Mouse (Mus musculus) cerebral cortex, adult 2 months (tissue): ENCODE data around the gene Abr.

Experiments
- WGBS: fragments of 180-500 bp; shearing (Covaris S2); methylation state at CpG from one replicate; pipeline ENCODE4 v1.1.7; 2018; 5-methylcytosine and 5-hydroxymethylcytosine counted together

Gene Abr

DNA sequence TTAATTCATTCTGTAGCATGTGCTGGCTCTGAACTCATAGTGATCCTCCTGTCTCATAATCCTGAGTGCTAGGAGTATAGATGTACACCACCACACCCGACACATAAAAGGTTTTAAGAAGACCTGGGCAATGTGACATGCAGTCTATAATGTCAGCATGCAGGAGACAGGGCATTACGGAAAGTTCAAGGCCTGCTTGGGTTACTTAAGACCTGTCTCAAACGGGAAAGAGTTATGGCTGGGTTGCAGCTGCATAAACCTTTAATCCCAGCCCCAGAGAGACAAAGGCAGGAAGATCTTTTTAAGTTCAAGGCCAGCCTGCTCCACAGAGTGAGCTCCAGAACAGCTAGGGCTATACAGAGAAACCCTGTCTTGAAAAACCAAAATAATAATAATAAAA lies 105.2 kb downstream of the Abr start:
- 78% methylated on average over 3 of the region's 3 CpGs for WGBS

DNA sequence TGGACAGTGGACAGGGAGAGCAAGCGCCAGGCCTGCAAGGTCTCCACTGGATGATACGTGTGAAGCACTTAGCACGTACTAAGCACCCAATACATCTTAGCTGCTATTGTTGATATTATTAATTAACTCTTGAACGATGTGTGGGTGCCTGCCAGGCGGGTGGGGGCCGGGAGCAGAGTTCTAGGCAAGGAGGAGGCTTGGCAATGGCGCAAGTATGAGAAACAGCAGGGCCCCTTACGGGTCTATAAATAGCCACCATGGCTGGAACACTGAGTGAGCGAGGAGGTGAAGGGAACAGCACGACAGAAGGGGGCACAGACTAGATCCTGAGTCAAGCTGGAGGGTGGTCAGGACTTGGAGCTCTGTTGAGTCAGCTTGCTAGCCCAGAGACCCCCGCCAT lies 107.0 kb downstream of the Abr start:
- WGBS, result 38% methylated on average over 11 of the region's 11 CpGs

DNA sequence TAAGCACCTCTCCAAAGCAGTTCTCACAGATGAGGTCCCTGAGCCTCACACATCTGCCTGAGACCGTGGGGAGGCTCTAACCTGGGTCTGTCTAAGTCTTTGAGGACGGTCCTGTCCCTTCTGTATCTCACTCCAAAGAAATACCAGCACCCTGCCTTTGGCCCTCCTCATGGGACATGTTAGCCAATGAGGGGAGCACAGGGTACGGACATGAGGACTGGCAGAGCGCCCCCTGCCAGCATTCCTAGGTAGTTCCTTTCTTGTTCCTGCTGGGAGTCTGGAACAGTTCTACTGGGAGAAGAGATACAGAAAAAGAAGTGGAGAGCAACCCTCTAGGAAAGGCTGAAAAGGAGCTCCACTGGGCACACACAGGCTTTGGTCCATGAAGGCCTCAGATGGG lies 111.1 kb downstream of the Abr start:
- 65% methylated on average over 4 of the region's 4 CpGs for WGBS

DNA sequence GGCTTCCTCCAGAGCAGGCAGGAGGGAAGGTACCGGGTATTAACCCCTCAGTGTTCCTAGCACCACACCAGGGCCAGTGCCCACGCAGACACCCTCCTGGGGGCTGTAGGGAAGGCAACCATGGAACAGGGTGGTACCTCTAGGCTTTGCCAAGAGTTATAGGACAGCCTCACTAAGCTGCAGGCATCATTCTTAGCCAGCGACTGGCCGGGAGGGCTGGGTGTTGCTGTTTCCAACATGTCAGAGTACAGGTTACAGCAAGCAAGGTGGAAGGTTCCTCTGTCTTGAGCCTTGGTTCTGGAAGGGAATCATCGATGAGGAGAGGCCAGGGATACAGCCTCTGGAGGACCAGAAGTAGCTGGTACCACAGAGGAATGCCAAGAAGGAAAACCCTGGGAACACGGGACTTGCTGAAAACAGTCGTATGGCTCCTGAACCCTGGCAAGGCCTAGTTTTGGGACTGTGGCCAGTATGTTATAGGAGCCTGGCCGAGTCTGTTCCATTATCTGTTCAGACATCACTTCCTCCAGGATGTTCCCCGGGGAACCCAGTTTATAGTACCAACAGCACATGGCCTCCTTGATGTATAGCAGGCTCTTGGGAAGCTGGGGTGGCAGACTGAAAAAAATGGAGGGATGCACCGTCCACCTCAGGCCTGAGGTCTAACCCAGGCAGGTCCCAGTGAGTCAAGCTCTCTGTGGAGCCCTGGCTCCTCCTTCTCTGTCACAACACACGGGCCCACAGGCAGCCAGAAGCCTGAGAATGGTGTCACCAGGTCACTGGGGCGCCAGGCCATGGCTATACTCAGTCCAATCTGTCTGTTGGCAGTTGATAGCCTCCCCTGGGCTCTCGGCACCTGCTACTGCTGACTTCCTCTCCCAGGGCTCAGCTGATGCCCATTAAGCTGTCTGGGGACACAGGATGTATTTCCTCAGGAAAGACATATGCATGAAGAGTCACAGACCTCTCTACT lies 112.1 kb downstream of the Abr start:
- 60% methylated on average over 13 of the region's 13 CpGs for WGBS

DNA sequence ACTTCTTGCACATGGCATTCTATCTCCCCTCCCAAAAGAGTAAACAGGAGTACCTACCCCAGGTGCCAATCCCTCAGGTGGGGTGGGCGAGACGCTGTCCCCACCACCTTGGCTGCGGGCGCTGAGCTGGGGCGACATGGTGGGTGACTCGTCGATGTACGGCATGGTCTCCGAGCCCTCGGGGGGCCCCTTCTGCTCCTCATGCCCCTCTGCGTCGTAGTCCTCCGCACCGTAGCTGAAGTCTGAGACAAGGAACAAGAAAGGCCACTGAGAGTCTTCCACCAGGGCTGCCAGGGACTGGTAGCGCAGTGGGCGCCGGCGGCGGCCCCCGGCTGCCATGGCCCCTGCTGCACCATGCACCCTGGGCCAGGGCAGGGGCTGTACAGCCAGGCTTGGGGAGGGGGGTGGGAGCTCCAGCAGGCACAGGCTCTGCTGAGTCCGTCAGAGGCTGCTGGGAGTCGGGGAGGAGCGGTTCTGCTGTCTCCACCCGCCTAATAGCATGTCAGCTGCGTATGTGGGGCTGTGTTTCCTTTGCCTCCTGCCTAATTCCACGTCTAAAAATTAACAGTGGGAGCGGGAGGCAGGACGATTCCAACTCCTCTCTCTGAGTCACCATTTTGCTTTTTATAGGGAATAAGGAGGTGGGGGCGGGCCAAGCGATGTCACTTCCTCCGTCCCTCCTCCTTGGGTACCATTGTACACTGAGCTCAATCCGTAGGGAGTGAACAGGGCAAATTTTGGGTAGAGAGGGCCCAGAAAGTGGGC lies 113.1 kb downstream of the Abr start:
- 63% methylated on average over 32 of the region's 32 CpGs for WGBS

DNA sequence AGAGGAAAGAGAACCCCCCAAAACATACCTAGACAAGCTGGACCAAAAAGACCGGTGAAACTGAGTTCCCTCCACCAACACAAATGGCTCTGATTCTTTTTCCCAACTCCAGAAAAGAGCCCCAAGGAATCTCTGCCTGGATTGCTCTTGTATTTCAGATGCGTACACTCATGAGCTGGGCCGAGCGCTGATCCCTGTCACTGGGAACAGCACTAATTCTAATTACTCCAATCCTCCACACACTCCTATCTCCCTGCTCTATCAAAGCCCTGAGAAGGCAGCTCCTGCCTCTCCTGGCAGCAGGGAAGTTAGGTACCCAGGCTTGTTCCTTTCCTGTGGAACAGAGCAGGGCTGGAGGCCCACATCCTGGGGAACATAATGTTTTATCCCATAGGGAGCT lies 114.0 kb downstream of the Abr start:
- WGBS, result 35% methylated on average over 4 of the region's 4 CpGs

DNA sequence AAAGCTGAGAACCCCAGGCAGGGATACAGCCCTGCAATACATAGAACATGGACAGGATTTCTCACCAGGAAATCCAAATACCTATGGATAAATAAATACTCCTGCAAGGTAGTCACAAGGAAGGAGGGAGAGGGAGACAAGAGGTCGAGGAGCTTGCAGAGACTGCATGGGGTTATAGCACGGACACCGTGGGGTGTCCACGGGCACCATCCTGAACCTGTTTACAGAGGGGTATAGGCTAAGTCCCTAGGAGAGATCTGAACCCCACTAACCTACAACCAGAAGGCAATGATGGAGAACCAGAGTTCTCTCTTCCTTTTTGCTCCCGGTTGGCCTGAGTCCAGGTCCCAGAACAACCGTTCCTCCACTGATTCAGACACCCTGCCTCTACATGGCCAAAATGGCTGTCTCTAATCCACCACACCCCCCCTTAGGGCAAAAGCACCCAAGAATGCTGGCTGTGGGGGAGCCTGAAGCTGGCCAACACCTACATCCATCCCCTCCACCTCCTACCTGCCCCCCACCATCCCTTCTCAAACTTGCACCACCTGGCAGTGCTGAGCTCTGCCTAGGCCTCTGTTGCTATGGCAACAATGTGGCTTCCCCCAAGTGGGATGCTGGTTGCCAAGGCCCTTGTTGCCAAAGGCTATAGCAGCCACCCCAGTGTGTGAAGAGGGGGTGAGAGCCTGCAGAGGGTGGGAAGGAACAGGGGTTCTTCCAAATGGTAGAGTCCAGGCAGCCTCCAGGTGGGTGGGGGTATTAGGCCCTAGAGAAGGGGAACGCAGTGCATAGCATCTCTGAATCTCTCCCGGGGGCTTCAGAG lies 114.6 kb downstream of the Abr start:
- 41% methylated on average over 8 of the region's 8 CpGs for WGBS

DNA sequence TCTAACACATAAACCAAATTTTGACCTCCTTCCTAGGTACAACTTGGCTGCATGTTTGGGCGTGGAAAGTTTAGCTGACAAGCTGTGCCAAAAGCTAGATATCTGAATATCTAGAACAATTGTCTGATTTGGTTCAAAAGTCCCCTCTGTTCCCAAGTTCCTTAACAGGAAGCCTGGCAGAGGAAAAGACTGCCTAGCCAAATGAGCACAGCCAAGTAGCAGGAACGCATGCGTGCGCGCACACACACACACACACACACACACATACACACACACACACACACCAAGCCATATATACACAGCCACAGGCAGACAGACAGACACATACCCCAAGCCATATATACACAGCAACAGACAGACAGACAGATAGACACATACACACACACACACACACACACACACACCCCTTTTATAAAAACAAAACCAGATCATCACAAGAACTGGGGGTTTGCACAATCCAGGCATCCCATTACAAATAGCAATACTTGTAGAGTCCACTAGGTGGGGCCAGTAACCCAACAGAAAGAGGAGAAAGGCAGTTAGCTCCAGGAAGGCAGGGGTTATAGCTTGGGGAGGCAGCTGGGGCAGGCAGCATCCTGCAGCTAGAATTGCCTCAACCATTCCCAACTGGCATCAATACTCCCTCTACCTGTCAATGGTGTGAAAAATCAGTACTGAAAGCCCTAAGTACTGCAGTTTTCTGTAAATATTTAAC lies 115.4 kb downstream of the Abr start:
- 31% methylated on average over 5 of the region's 5 CpGs for WGBS

DNA sequence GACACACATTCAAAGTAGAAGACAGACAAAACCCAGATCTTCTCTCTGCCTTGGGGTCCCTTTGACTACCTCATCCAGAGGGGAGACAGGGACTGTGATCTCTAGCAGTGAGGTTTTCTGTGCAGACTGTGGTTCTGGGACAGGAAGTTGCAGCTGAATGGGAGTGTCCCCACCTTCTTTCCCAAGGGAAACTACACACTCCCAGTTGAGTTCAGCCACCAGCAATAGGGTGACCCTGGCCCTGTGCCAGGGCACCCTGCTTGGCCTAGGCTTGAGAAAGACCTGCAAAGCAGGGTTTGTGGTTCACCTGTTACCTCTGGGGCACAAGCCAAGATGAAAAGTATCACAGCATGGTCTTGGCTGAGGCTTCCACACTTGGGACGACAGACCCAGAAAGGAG lies 117.0 kb downstream of the Abr start:
- WGBS, result 52% methylated on average over 1 of the region's 1 CpGs

DNA sequence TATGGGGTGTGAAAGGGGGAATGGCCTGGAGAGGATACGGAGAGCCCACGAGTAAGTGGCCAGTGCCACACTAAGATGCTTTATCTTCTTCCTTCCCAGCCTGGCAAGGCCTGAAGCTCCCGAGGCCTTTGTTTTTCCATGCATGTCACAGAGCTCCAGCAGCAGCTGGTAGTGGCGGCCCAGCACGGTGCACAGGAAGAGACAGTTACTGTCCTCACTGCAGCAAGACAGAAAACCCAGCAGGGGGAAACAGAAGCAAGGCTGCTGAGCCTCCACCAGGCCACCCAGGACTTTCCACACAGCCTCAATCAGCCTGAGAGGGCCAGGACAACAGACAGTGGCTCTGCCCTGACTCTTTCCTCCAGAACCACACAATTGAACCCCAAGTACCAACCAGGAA lies 118.1 kb downstream of the Abr start:
- 36% methylated on average over 5 of the region's 5 CpGs for WGBS

DNA sequence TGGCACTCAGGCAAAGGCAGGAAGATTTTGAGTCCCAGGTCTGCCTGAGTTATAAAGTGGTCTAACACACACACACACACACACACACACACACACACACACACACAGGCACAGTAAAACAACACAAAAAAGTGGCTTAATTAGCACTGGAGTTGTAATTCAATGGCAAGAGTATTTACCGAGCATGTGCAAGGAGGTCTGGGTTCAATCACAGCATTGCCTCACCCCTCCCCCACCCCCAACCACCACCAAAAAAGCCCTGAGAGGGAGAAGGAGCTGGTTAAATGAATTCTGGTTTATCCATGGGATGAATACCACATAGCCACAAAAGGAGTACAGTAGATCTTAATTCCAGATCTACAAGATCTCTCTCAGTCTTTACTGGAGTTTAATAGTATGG lies 122.1 kb downstream of the Abr start:
- WGBS, result 35% methylated on average over 1 of the region's 1 CpGs

DNA sequence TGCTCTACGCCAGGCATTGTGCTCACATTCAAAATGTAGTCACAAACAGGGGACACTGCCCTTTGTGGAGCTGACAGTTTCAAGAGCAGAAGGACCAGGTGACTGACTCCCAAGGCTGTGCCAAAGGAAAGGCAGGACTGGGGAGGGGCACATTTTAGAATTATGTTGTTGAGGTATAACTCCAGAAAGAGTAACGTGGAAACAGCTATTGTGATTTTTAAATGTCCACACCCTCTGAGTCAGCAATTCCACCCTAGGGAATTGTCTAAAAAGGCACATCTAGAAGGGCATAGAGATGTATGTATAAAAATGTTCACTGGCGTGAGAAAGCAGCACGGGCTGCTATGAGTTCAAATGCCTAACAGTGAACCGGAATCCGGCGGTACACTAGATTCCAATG lies 122.5 kb downstream of the Abr start:
- 69% methylated on average over 7 of the region's 7 CpGs for WGBS

DNA sequence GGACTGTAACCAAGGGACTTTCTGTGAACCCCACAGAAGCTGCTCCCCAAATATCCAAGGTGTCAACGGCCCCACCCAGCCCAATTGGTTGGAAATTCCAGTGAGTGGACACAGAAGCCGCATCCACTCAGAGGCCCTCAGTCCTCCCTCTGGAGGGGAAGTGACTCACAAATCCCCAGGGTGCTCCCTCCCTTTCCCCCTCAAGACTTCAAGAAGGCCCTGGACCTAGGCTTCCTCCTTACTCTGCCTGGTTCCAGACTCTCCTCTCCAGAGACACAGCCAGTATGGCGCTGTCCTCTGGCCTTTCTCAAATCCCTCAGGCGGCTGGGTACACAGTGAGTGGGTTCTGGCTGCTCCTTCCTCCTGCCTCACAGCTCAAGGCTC lies 124.4 kb downstream of the Abr start:
- 62% methylated on average over 4 of the region's 4 CpGs for WGBS

DNA sequence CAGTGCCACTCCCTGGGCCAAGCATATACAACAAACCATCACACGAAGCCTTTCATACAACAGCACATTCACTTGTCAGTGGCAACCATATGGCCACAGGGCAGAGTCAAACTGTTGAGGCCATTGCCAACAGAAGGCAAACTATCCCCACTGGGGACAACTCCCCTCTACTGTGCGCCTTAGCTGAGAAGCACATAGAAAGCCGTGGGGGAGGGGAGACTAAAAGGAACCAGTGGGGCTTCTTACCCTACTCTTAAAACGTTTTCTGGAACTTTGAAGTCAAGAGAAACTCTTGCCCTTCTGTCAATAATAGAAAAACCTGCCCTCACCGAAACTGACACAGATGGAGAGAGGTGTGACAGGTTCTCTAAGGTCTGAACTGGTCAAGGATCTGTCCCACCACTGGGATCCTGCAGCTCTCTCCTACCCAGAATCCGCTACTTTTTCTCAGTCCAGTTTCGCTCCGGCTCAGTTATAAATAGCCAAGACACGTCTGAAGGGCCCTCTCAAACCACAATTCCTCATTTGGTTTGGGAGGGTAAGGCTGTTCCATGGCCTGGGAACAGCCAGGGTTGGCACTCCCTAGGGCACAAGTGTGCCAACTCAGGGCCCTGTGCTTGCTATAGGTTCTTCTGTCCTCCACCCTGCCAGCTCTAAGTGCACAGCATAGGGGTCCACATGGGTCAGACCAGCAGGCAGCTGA lies 124.9 kb downstream of the Abr start:
- 53% methylated on average over 9 of the region's 9 CpGs for WGBS

DNA sequence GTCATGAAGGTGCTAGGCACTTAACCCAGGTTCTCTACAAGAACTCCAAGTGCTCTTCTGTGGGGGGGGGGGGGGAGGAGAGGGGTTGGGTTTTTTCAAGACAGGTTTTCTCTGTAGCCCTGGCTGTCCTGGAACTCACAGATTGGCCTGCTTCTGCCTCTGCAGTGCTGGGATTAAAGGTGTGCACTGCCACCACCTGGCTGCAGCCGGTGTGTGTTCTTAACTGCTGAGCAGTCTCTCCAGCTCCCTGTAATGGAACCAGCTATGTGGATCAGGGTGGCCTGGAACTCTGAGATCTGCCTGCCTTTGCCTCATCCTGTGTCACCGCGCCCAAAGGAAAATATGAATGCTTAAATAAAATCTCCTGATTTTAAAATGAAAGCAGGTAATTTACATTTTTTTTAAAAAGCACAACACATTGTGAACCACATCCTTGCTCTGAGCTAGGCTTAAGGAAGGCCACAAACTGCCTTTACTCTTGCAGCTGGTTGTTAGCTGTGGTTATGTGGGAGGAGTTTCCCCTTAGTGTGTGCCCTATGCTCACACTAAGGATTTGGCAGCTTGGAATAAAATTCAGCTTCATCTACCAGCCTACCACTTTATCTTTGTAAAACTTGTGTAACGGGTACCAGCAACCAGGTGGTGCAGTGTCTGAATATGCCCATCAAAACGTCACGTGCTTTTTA lies 125.9 kb downstream of the Abr start:
- 51% methylated on average over 6 of the region's 6 CpGs for WGBS

DNA sequence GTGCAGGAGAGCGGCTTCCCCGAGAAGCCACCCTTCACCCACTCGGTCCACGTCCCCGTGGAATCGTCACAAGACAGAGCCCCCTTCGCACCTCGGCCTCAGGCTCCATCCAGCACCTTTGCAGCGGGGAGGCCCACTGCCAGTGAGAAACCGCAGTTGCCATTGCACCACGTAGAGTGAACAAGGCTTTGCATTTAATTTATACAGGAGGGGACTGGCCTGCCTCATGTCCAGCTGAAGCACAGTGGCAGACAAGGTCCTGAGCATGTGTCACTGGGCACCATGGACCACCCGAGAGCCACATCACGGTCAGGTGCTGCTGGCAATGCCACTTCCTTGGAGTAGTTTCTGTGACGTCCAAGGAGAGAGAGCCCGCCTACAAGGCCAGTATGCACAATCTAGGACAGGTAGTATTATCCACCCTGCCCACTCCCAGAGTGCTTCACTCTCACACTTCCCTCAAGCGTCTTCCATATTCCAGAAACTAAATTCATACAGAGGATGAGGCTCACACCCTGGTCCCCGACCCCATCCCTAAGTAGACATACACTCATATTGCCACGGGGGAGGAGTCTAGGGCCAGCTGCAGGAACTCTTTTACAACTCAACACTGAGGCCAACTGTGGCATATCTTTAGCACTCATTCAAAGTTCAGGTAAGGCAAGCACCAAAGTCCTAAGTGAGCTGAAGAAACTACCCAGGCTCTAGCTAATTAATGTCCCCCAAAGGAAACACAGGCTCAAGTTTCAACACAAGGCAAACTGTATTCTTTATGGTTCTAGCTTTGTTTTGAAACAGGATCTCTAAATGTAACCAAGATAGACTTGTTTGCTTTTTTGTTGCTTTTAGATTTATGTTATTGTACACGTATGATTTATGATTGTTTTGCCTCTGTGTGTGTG lies 126.7 kb downstream of the Abr start:
- 18% methylated on average over 19 of the region's 19 CpGs for WGBS

DNA sequence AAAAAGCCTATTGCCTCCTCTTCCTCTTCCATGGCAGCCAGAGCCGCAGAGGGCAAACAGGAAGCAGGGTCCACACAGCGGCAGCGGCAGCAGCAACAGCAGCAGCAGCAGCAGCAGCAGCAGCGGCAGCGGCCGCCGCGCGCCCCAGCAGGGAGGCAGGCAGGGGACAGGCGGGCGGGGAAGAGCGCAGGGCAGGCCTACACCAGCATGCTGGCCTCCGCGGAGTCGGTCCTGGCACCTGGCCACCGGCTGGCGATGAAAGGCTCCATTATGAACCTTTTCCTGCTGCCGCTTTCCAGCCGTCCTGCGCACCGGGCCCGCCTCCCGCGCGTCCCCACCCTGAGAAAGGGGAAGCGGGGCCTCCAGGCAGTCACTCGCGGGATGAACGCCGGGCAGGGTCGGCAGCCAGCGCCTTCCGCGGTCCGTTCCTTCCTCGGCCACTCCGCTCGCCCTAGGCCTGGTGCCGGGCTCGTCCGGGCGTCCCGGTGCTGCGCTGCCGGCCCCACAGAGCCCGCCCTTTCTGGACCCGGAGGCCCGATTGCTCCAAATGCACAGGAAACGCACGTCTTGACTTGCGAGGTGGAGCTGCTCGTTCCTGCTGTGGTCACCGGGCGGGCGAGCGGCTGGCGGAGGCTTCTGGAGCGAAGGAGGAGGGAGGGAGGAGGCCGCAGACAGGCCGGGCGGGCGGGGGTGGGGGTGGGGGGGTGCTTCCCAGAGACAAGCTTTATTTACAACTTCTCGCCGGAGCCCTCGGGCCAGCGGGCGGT lies 127.6 kb downstream of the Abr start:
- WGBS, result 1% methylated on average over 67 of the region's 67 CpGs

DNA sequence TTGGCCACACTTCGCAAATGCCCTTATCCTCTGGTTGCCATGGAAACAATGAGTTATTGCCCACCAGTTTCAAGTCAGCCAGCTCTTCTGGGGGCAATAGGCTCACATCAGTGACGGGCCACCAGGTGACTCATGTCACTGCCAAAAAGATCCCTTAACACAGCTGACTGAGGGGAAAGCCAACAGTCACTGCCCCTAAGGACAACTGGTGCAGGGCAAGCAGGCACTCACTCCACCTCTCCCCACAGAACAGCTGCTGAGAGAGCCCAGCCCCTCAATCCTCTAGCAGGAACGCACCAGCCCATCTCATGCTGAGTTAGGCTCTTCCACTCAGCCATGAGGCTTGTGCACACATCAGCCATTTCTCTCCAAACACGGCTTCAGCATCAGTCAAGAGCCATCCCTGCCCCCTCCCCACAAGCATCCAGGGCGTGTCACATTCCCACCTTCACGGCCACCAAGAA lies 128.3 kb downstream of the Abr start:
- WGBS, result 9% methylated on average over 6 of the region's 6 CpGs
